Mouse (Mus musculus) left cerebral cortex, adult 9 months (tissue): ENCODE measurements around the gene Msl3.

ENCODE experiments used
- DNase-seq, 2 experiments: peaks; one replicate each; pipeline ENCODE4 v3.0.0; 2022; ENCODE audit warnings: low spot score in 2 of 2

The Msl3 gene

DNA sequence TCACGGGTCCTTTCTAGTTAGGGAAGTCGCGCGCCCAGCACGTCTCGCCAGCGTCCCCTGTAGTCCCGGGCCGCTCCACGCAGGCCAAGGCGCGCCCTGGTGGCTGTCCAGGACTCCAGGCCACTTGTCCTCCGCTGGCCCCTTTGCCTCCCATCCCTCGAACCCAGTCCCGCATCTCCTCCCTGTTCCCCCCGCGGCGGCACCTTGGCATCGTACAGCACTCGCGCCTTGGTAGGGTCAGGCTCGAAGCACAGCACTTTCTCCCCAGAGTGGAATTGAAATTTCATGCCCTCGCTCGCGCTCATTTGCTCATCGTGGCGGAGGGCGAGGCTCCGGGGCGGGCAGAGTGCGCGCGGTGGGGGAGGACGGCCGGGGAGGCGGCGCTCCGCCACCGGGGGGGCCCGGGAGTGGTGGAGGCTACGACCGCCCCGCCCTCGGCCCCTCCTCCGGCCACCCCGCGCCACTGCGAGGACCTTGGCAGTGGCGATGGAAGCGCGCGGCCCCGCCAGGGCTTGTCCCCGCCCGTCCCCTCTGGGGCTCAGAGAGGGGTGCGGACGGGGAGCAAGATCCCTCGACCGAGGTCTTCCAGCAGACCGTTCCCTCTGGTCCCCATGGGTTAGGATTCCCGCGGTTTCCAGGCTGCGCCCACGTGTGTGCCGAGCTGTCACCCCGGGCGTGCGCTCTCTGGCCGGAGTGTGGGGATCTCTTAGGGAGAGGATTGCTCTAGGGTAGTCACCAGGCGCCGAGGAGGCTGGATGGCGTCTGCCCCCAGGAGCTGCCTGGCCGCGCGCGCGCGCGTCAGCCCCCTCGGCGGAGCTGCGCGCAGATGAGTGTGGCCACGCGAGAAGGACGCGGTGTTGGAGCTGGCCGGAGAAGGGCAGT is at the start of gene Msl3:
Gene Msl3, minus strand, starts transcription at position 374 of the 882 bp plus-strand sequence.
- peak; percentile 60 to 73 for DNase-seq

DNA sequence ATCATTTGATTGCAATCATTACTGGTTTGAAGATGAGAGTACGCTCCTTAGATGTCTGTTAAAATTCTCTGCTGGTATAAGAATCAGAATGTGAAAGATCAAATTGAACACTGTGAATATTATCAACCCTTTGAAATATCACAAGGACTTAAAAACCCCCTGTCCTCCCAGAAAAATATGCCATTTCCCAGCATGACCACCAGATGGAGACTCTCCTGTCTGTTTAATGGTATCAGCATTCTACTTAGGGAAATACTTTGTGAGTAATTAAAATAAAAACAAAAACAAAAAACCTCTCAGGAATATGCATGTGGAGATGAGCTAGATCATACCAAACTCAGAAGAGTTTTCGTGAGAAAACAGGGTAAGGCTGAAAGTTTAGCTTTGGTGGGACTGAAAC is 44.3 kb upstream of the Msl3 start:
- peak in 1 of 2 experiments; percentile 8 for DNase-seq

DNA sequence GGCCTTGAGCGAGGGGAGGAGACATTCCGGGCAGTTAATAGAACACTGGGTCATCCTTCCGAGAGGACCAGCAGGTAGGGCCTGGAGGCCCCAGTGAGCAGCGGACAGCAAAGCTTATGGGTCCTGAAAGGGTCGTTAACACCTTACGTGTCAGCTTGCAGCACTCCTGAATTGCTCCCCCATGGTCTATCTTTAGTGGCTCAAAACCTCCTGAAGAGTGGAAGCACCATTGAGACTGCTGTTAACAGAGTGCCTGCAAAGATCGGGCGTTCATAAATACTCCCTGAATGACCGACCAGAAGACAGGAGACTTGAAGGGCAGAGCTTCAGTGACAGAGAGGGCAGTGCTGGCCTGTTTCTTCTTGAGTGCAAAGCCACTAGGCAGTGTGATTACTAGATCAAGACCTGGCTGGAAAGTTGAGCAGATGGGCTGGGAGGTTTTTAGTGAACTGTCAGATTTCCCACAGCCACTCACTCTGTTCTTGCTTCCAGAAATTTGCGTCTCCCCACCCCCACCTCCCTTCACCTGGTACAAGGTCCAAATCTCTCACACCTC is 787 bp upstream of the Msl3 start:
- DNase-seq: no peak

DNA sequence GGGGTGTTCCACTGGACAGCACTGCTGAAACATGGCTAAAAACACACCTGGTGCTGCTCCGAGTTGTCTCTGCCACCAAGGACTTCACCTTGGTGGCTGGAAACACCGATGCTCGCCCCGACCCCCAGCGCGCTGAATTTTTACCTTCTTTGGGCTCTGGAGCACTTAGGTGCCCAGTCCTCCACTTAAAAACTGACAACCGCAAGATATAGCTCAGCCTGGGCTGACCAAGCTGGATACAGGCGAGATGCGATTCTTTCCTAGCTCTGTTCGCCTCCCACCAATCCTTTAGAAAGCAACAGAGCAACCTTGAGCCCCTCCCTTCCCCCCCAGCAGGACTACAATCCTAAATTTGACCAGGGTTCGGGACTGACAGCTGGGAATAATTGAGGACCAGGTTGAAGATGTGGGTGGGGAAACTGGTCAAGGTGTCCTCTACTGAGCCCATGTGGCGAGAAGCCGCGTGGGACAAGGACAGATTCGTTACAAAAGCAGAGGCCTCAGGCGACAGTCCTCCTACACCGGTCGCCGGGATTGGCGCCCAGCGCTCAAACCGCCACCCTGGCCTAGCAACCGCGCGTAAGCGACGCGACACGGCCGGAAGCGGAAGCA is 679 bp downstream of the Msl3 start:
- DNase-seq: no peak

DNA sequence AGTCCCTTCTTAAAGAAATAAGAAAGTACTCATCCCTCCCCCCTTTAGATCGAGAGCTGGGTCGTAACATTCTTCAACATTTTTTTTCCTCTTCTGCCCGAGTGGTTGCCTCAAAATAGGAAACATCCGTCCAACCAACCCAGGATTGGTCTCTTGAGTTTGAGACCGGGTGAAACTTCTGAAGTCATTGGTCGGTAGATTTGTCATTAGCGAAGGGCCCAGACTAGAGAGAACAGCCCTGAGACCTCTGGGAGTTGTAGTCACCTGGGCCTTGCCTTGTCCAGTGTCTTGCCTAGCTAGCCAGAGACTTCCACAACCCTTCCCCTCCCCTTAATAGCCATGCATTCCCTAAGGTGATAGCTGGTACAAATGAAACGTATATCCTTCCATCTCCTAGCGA is 1.3 kb downstream of the Msl3 start:
- peak; percentile 42 to 71 for DNase-seq

DNA sequence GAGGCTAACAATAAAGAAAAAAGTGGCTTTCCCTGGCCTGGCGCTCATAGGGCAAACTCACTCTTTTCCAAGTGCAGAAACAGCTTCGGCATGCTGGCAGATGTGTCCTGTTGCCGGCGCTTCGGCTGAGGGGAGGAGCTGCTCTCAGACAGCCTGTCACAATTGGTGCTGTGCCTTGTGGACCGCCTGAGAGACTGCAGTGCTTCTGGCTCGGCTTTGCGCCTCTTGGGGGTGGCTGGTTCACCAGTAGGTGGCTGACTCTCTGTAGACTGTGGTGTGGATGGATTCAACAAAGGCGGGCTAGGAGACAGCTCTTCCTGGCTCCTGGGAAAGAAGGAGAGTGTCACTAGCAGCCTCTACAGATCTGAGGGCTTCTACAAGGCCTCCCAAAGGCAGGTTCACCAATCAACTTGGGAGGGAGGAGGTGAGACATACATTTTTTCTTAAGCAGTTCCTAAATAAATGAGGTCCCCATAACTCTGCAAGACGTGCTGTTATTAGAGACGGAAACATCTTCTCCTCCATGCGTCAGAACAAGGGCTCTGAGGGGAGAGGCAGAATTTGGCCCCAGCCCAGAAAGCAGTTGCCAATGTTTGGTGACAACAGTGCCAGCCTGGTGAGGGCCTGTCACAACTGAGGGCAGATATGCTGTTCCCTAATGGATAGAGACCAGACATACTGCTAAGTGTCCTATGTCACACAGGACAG is 9.6 kb downstream of the Msl3 start:
- DNase-seq: no peak

DNA sequence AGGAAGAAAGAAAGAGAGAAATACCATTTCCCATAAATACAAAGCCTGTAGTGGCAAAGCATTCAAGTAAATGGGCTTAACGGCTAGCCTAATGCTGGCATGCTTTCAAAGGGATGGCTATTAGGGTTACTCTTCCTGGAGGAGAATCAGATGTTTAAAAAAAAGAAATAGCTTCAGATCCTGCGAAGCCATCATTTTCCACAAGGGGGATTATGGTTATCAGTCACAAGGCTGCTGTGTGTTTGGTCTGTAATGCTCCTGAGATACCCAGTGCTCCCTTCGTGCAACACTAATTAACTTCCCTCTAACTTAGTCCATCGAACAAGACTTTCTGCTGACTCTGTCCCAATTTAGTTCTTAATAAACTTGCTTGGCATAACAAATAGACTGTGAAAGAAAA is 13.5 kb downstream of the Msl3 start:
- DNase-seq: no peak

GRCm38 (mm10) chrX:168659803-168660202 is 13.9 kb downstream of the Msl3 start:
- peak in 1 of 2 experiments; percentile 26 for DNase-seq

- no peak for DNase-seq
Observed at GRCm38 (mm10) chrX:168659275-168659674, 14.4 kb downstream of the Msl3 start.

DNA sequence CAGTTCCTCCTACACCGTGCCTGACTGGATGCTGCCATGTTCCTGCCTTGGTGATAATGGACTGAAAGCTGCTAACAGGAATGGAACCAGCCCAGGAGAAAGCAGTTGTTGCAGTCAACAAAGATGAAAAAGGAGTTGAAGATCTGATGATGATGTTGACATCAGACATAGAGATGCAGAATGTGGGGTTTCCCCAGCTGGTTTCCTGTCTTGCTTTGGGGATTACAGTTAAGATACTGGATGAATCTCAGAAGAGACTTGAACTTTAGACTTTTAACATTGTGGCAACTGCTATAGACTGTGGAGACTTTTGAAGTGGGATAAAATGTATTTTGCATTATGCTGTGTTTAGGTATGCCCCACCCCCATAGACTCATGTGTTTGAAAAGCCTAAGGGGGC is 15.9 kb downstream of the Msl3 start:
- no peak for DNase-seq

DNA sequence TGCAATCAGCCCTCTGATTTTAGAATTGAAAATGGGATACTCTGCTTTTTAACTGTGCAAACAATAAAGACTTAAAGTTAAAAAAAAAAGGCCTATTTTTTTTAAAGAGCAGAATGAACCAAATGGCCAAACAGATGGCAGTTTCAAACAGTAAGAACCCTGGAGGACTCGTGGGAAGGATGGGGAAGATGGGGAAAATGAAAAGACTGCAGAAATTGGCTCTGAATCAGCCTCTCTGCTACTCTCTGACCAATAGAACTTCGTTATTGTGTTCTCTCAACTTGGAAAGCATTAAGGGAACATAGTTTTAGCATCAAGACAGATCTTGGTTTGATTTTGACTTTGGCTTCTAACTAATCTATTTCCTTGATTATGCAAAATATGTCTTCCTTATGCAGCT is 24.4 kb downstream of the Msl3 start:
- no peak for DNase-seq

GRCm38 (mm10) chrX:168647746-168648145 is 26.0 kb downstream of the Msl3 start:
- no peak for DNase-seq

GRCm38 (mm10) chrX:168643451-168643850 is 30.2 kb downstream of the Msl3 start:
- no peak for DNase-seq

GRCm38 (mm10) chrX:168639556-168640356 is 33.9 kb downstream of the Msl3 start:
- DNase-seq: peak in 1 of 2 experiments; percentile 63
